Mouse (Mus musculus): ENCODE measurements at regions not wholly inside any gene's neighbourhood (a gene's known extent, or its start where the extent isn't known, plus 50 kb on each side); places are given as distances from the start of the nearest gene placed in this dataset.

DNA sequence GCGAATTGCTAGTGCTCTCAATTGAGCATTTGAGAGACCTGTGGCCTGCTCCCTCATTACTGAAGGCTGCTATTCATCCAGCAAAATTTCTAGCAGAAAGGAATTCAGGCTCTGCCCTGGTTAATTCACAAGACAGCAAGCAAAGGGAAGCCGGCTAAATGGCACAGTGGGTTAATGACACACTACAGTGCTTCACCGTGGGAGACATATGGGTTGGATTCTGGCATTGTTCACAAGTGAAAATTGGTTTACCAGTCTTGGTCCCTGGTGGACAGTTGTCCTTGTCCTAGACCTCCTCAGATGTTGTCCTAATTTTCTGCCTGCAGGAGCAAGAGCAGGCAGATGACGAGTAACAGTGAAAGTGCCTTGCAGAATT lies 527.3 kb downstream of the Gm11232 start:
- no peaks in the 10 kb centered on the region for H3K9me3 ChIP-seq (ENCODE audit: control insufficient read depth, low read length)
- no peak overlapping the region for H3K27ac ChIP-seq (ENCODE audit: low read depth, low read length)
- no peaks in the 10 kb centered on the region for H3K4me1 ChIP-seq (replicated peaks; ENCODE audit: control insufficient read depth, insufficient read depth, low read length)
- no peaks in the 10 kb centered on the region for H3K36me3 ChIP-seq (ENCODE audit: control insufficient read depth, insufficient read depth, low read length)
- H3K27me3 ChIP-seq (replicated peaks; ENCODE audit: control insufficient read depth, insufficient read depth, low read length), result no peaks in the 10 kb centered on the region
- ATAC-seq (replicated peaks; ENCODE audit: low FRiP score) (no peak), DNase-seq (ENCODE audit: low spot score) (no peak)
- no peak overlapping the region for H3K4me2 ChIP-seq
- H3K9ac ChIP-seq (ENCODE audit: low read depth, low read length), result no peak overlapping the region
- 77% methylated on average over 4 of the region's 4 CpGs for WGBS
- H3K4me3 ChIP-seq (ENCODE audit: low read depth, low read length), result no peak overlapping the region

GRCm38 (mm10) chr4:71229796-71230496 lies 527.8 kb downstream of the Gm11232 start:
- WGBS, result 81% methylated on average over 3 of the region's 3 CpGs
- Histone ChIP-seq H3K9me3 (ENCODE audit: control insufficient read depth, low read length) (no peaks in the 10 kb centered on the region), H3K27ac (ENCODE audit: low read depth, low read length) (no peak overlapping the region), H3K4me1 (replicated peaks; ENCODE audit: control insufficient read depth, insufficient read depth, low read length) (no peaks in the 10 kb centered on the region), H3K36me3 (ENCODE audit: control insufficient read depth, insufficient read depth, low read length) (no peaks in the 10 kb centered on the region), H3K4me2 (no peak overlapping the region), H3K27me3 (replicated peaks; ENCODE audit: control insufficient read depth, insufficient read depth, low read length) (no peaks in the 10 kb centered on the region), H3K4me3 (ENCODE audit: low read depth, low read length) (no peak overlapping the region), H3K9ac (ENCODE audit: low read depth, low read length) (no peak overlapping the region)
- DNase-seq (ENCODE audit: low spot score), result no peak
- ATAC-seq (replicated peaks; ENCODE audit: low FRiP score), result no peak

DNA sequence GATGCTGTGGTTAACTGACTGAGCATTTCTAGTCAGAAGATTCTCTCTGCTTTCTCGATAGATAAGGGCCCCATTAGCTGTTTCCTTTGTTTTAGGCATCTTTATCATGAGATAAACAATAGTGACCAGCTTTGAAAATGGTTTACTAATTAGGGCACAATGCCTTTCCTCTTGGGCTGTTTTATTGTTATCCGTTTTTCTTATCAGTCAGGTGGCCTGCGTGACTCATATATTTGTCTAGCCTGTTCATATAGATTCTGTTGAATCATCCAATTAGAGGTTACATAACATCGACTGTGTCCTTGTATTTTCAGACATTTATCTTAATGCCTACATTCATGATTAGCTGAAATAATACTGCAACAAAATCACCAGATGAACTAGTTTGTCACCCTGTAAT lies 531.1 kb downstream of the Gm11232 start:
- H3K36me3 ChIP-seq (ENCODE audit: control insufficient read depth, insufficient read depth, low read length), result no peaks in the 10 kb centered on the region
- H3K27ac ChIP-seq (ENCODE audit: low read depth, low read length), result no peak overlapping the region
- H3K4me3 ChIP-seq (ENCODE audit: low read depth, low read length), result no peak overlapping the region
- no peaks in the 10 kb centered on the region for H3K9me3 ChIP-seq (ENCODE audit: control insufficient read depth, low read length)
- no peaks in the 10 kb centered on the region for H3K27me3 ChIP-seq (replicated peaks; ENCODE audit: control insufficient read depth, insufficient read depth, low read length)
- no peaks in the 10 kb centered on the region for H3K4me1 ChIP-seq (replicated peaks; ENCODE audit: control insufficient read depth, insufficient read depth, low read length)
- H3K9ac ChIP-seq (ENCODE audit: low read depth, low read length), result no peak overlapping the region
- DNase-seq (ENCODE audit: low spot score), result no peak
- 47% methylated on average over 4 of the region's 4 CpGs for WGBS
- no peak overlapping the region for H3K4me2 ChIP-seq
- no peak for ATAC-seq (replicated peaks; ENCODE audit: low FRiP score)

GRCm38 (mm10) chr4:71218060-71218459 lies 539.7 kb downstream of the Gm11232 start:
- Histone ChIP-seq H3K27ac (ENCODE audit: low read depth, low read length) (no peak overlapping the region), H3K4me3 (ENCODE audit: low read depth, low read length) (no peak overlapping the region), H3K4me2 (no peak overlapping the region), H3K4me1 (replicated peaks; ENCODE audit: control insufficient read depth, insufficient read depth, low read length) (no peaks in the 10 kb centered on the region), H3K27me3 (replicated peaks; ENCODE audit: control insufficient read depth, insufficient read depth, low read length) (no peaks in the 10 kb centered on the region), H3K36me3 (ENCODE audit: control insufficient read depth, insufficient read depth, low read length) (no peaks in the 10 kb centered on the region), H3K9ac (ENCODE audit: low read depth, low read length) (no peak overlapping the region), H3K9me3 (ENCODE audit: control insufficient read depth, low read length) (no peaks in the 10 kb centered on the region)
- no peak for ATAC-seq (replicated peaks; ENCODE audit: low FRiP score)
- 67% methylated on average over 3 of the region's 3 CpGs for WGBS
- DNase-seq (ENCODE audit: low spot score), result no peak

DNA sequence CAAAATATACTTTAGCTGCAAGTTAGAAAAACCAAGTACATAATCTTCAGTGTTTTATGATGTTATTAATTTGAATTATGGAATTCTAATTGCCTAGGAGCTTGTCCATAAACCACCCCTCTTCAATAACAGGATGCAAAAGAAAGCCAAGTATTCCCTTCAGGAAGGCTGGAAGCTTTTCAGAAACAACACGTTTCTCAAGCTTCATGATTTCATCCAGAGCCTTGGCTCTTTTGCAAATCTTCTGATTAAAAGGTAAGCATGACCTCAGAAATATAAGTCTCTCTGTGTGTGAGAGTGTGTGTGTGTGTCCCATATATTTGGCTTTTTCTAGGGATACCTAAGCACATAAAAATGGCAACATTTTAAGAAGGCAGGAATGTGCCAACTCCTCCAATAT lies 570.0 kb downstream of the Gm11232 start:
- H3K9me3 ChIP-seq (ENCODE audit: control insufficient read depth, low read length), result no peaks in the 10 kb centered on the region
- H3K27ac ChIP-seq (ENCODE audit: low read depth, low read length), result no peak overlapping the region
- H3K9ac ChIP-seq (ENCODE audit: low read depth, low read length), result no peak overlapping the region
- ATAC-seq (replicated peaks; ENCODE audit: low FRiP score) (no peak), DNase-seq (ENCODE audit: low spot score) (no peak)
- no peaks in the 10 kb centered on the region for H3K36me3 ChIP-seq (ENCODE audit: control insufficient read depth, insufficient read depth, low read length)
- H3K4me1 ChIP-seq (replicated peaks; ENCODE audit: control insufficient read depth, insufficient read depth, low read length), result no peaks in the 10 kb centered on the region
- no peaks in the 10 kb centered on the region for H3K27me3 ChIP-seq (replicated peaks; ENCODE audit: control insufficient read depth, insufficient read depth, low read length)
- WGBS, result 64% methylated on average over 1 of the region's 1 CpGs
- no peak overlapping the region for H3K4me2 ChIP-seq
- no peak overlapping the region for H3K4me3 ChIP-seq (ENCODE audit: low read depth, low read length)

- Histone ChIP-seq H3K4me3 (ENCODE audit: low read depth, low read length) (no peak overlapping the region), H3K9me3 (ENCODE audit: control insufficient read depth, low read length) (no peaks in the 10 kb centered on the region), H3K27me3 (replicated peaks; ENCODE audit: control insufficient read depth, insufficient read depth, low read length) (no peaks in the 10 kb centered on the region), H3K9ac (ENCODE audit: low read depth, low read length) (no peak overlapping the region), H3K4me2 (no peak overlapping the region), H3K27ac (ENCODE audit: low read depth, low read length) (no peak overlapping the region), H3K36me3 (ENCODE audit: control insufficient read depth, insufficient read depth, low read length) (no peaks in the 10 kb centered on the region), H3K4me1 (replicated peaks; ENCODE audit: control insufficient read depth, insufficient read depth, low read length) (no peaks in the 10 kb centered on the region)
- WGBS, result 79% methylated on average over 2 of the region's 2 CpGs
- DNase-seq (ENCODE audit: low spot score), result no peak
- ATAC-seq (replicated peaks; ENCODE audit: low FRiP score), result no peak
Measured at GRCm38 (mm10) chr4:71177661-71178060, 580.1 kb downstream of the Gm11232 start.

GRCm38 (mm10) chr4:71165802-71166201 lies 592.0 kb downstream of the Gm11232 start:
- H3K4me2 ChIP-seq, result no peak overlapping the region
- no peaks in the 10 kb centered on the region for H3K36me3 ChIP-seq (ENCODE audit: control insufficient read depth, insufficient read depth, low read length)
- H3K9ac ChIP-seq (ENCODE audit: low read depth, low read length), result no peak overlapping the region
- H3K4me3 ChIP-seq (ENCODE audit: low read depth, low read length), result no peak overlapping the region
- ATAC-seq (replicated peaks; ENCODE audit: low FRiP score) (no peak), DNase-seq (ENCODE audit: low spot score) (no peak)
- no peaks in the 10 kb centered on the region for H3K4me1 ChIP-seq (replicated peaks; ENCODE audit: control insufficient read depth, insufficient read depth, low read length)
- H3K27ac ChIP-seq (ENCODE audit: low read depth, low read length), result no peak overlapping the region
- no peaks in the 10 kb centered on the region for H3K9me3 ChIP-seq (ENCODE audit: control insufficient read depth, low read length)
- no peaks in the 10 kb centered on the region for H3K27me3 ChIP-seq (replicated peaks; ENCODE audit: control insufficient read depth, insufficient read depth, low read length)

- WGBS, result 29% methylated on average over 1 of the region's 1 CpGs
- Histone ChIP-seq H3K36me3 (ENCODE audit: control insufficient read depth, insufficient read depth, low read length) (no peaks in the 10 kb centered on the region), H3K9me3 (ENCODE audit: control insufficient read depth, low read length) (no peaks in the 10 kb centered on the region), H3K4me1 (replicated peaks; ENCODE audit: control insufficient read depth, insufficient read depth, low read length) (no peaks in the 10 kb centered on the region), H3K27me3 (replicated peaks; ENCODE audit: control insufficient read depth, insufficient read depth, low read length) (no peaks in the 10 kb centered on the region), H3K4me2 (no peak overlapping the region), H3K27ac (ENCODE audit: low read depth, low read length) (no peak overlapping the region), H3K9ac (ENCODE audit: low read depth, low read length) (no peak overlapping the region), H3K4me3 (ENCODE audit: low read depth, low read length) (no peak overlapping the region)
- no peak for DNase-seq (ENCODE audit: low spot score)
- ATAC-seq (replicated peaks; ENCODE audit: low FRiP score), result no peak
Measured at GRCm38 (mm10) chr4:71131670-71132317, 597.0 kb upstream of the Megf9 start.

DNA sequence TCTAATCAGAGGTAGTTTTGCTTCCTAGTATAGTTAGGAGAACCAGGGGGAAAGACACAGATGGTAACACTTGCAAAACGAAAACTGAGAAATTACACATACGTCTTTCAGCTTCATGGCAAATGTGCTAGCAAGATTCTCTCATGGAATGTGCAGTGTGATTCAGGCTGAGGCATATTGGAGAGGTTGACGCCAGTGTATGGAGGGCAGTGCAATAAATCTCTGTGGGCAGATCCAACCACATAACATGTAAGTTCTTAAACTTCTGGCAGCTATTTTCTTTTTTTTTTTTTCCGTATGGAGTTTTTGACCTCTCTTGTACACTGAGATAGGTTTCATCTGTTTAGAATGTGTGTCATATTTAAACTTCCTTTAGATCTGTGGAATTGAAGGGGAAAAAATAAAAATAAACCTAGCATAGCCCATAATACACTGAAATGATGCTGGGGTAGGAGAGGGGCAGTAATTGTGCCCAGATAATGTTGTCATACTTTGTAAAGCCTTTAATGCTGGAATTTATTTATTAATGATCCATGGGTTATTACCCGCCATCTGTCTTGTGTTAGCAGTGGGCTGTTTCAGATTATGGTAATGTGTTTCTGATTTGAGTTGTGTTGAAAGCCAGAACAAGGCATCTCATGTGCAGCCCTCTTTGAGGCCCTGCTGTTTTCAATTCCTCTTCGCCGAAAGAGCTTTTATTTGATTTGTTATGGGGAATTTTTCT lies 596.3 kb upstream of the Megf9 start:
- Histone ChIP-seq H3K9ac (ENCODE audit: low read depth, low read length) (no peak overlapping the region), H3K4me3 (ENCODE audit: low read depth, low read length) (no peak overlapping the region), H3K4me1 (replicated peaks; ENCODE audit: control insufficient read depth, insufficient read depth, low read length) (no peaks in the 10 kb centered on the region), H3K9me3 (ENCODE audit: control insufficient read depth, low read length) (no peaks in the 10 kb centered on the region), H3K27me3 (replicated peaks; ENCODE audit: control insufficient read depth, insufficient read depth, low read length) (no peaks in the 10 kb centered on the region), H3K4me2 (no peak overlapping the region), H3K27ac (ENCODE audit: low read depth, low read length) (no peak overlapping the region), H3K36me3 (ENCODE audit: control insufficient read depth, insufficient read depth, low read length) (no peaks in the 10 kb centered on the region)
- ATAC-seq (replicated peaks; ENCODE audit: low FRiP score) (no peak), DNase-seq (ENCODE audit: low spot score) (no peak)
- WGBS, result 60% methylated on average over 7 of the region's 7 CpGs

Data from liver, embryonic 11.5 days (tissue).